Mouse (Mus musculus): ENCODE measurements around the gene Exoc3l. TPM values are rescaled to one million over a fixed set of nuclear protein-coding genes. Genes with fewer than 3 reads are reported as not detected.

Gene Exoc3l
- 10.5 and 12.0 TPM in 2 replicates for polyA plus RNA-seq (2015; fragmentation: Nextera tagmentation; extraction: Ambion mirVana)

- Histone ChIP-seq H3K27ac (ENCODE audit: low read length) (peak within 1 kb of the TSS; percentile 58; the same call in 1 of the 2 replicates), H3K4me1 (ENCODE audit: control insufficient read depth, insufficient read depth, low read length) (peaks cover 23% of the 10 kb centered on the region), H3K9ac (ENCODE audit: low read depth, low read length) (peak within 1 kb of the TSS; percentile 88; the same call in 1 of the 2 replicates), H3K9me3 (replicated peaks; ENCODE audit: control insufficient read depth, low read length, poor library complexity, severe bottlenecking) (no peaks in the 10 kb centered on the region), H3K4me2 (ENCODE audit: low read length) (peak within 1 kb of the TSS; percentile 95), H3K27me3 (ENCODE audit: control insufficient read depth, insufficient read depth, low read depth, low read length) (no peaks in the 10 kb centered on the region), H3K36me3 (ENCODE audit: control insufficient read depth, insufficient read depth, low read length) (peaks cover 5% of the 10 kb centered on the region), H3K4me3 (ENCODE audit: low read depth, low read length) (peak within 1 kb of the TSS; percentile 97; the same call in 1 of the 2 replicates)
- 70% methylated on average over 11 of the region's 11 CpGs for WGBS
- no peak for ATAC-seq
Measured at GRCm38 (mm10) chr8:105295895-105296573, at the start of gene Exoc3l. Gene Exoc3l, minus strand, starts transcription at chr8:105296101.

GRCm38 (mm10) chr8:105345061-105345975 is 49.4 kb upstream of the Exoc3l start:
- Histone ChIP-seq H3K4me3 (ENCODE audit: low read depth, low read length) (no peak overlapping the region), H3K36me3 (ENCODE audit: control insufficient read depth, insufficient read depth, low read length) (no peaks in the 10 kb centered on the region), H3K9me3 (replicated peaks; ENCODE audit: control insufficient read depth, low read length, poor library complexity, severe bottlenecking) (no peaks in the 10 kb centered on the region), H3K9ac (ENCODE audit: low read depth, low read length) (no peak overlapping the region), H3K27me3 (ENCODE audit: control insufficient read depth, insufficient read depth, low read depth, low read length) (peaks cover 12% of the 10 kb centered on the region; the same call in 1 of the 2 replicates), H3K27ac (ENCODE audit: low read length) (no peak overlapping the region), H3K4me2 (ENCODE audit: low read length) (no peak overlapping the region), H3K4me1 (ENCODE audit: control insufficient read depth, insufficient read depth, low read length) (peaks cover 8% of the 10 kb centered on the region; the same call in 1 of the 2 replicates)
- ATAC-seq, result no peak
- 83% methylated on average over 7 of the region's 7 CpGs for WGBS

- H3K27me3 ChIP-seq (ENCODE audit: control insufficient read depth, insufficient read depth, low read depth, low read length), result peaks cover 12% of the 10 kb centered on the region; the same call in 1 of the 2 replicates
- no peaks in the 10 kb centered on the region for H3K9me3 ChIP-seq (replicated peaks; ENCODE audit: control insufficient read depth, low read length, poor library complexity, severe bottlenecking)
- H3K27ac ChIP-seq (ENCODE audit: low read length), result no peak overlapping the region
- 79% methylated on average over 6 of the region's 8 CpGs for WGBS
- H3K4me2 ChIP-seq (ENCODE audit: low read length), result no peak overlapping the region
- no peak overlapping the region for H3K9ac ChIP-seq (ENCODE audit: low read depth, low read length)
- H3K4me1 ChIP-seq (ENCODE audit: control insufficient read depth, insufficient read depth, low read length), result peaks cover 6% of the 10 kb centered on the region; the same call in 1 of the 2 replicates
- no peaks in the 10 kb centered on the region for H3K36me3 ChIP-seq (ENCODE audit: control insufficient read depth, insufficient read depth, low read length)
- no peak overlapping the region for H3K4me3 ChIP-seq (ENCODE audit: low read depth, low read length)
- no peak for ATAC-seq
Measured at GRCm38 (mm10) chr8:105343791-105344574, 48.1 kb upstream of the Exoc3l start.

- Histone ChIP-seq H3K4me3 (ENCODE audit: low read depth, low read length) (no peak overlapping the region), H3K9ac (ENCODE audit: low read depth, low read length) (no peak overlapping the region), H3K36me3 (ENCODE audit: control insufficient read depth, insufficient read depth, low read length) (no peaks in the 10 kb centered on the region), H3K4me1 (ENCODE audit: control insufficient read depth, insufficient read depth, low read length) (peaks cover 6% of the 10 kb centered on the region; the same call in 1 of the 2 replicates), H3K4me2 (ENCODE audit: low read length) (no peak overlapping the region), H3K27me3 (ENCODE audit: control insufficient read depth, insufficient read depth, low read depth, low read length) (peaks cover 12% of the 10 kb centered on the region; the same call in 1 of the 2 replicates), H3K27ac (ENCODE audit: low read length) (no peak overlapping the region), H3K9me3 (replicated peaks; ENCODE audit: control insufficient read depth, low read length, poor library complexity, severe bottlenecking) (no peaks in the 10 kb centered on the region)
- ATAC-seq, result no peak
- WGBS, result 80% methylated on average over 4 of the region's 4 CpGs
Measured at GRCm38 (mm10) chr8:105342768-105343167, 46.9 kb upstream of the Exoc3l start.

- H3K36me3 ChIP-seq (ENCODE audit: control insufficient read depth, insufficient read depth, low read length), result no peaks in the 10 kb centered on the region
- WGBS, result 42% methylated on average over 8 of the region's 8 CpGs
- no peak overlapping the region for H3K9ac ChIP-seq (ENCODE audit: low read depth, low read length)
- H3K27ac ChIP-seq (ENCODE audit: low read length), result no peak overlapping the region
- H3K9me3 ChIP-seq (replicated peaks; ENCODE audit: control insufficient read depth, low read length, poor library complexity, severe bottlenecking), result no peaks in the 10 kb centered on the region
- H3K4me1 ChIP-seq (ENCODE audit: control insufficient read depth, insufficient read depth, low read length), result no peaks in the 10 kb centered on the region
- no peak overlapping the region for H3K4me2 ChIP-seq (ENCODE audit: low read length)
- H3K4me3 ChIP-seq (ENCODE audit: low read depth, low read length), result no peak overlapping the region
- 0 out of 2 replicates have a peak, but pooled peaks cover under 1% of the 10 kb centered on the region for H3K27me3 ChIP-seq (ENCODE audit: control insufficient read depth, insufficient read depth, low read depth, low read length)
- no peak for ATAC-seq
Measured at GRCm38 (mm10) chr8:105341399-105341798, 45.5 kb upstream of the Exoc3l start.

- H3K4me2 ChIP-seq (ENCODE audit: low read length), result no peak overlapping the region
- H3K27me3 ChIP-seq (ENCODE audit: control insufficient read depth, insufficient read depth, low read depth, low read length), result no peaks in the 10 kb centered on the region
- H3K4me1 ChIP-seq (ENCODE audit: control insufficient read depth, insufficient read depth, low read length), result no peaks in the 10 kb centered on the region
- no peaks in the 10 kb centered on the region for H3K36me3 ChIP-seq (ENCODE audit: control insufficient read depth, insufficient read depth, low read length)
- no peak overlapping the region for H3K9ac ChIP-seq (ENCODE audit: low read depth, low read length)
- ATAC-seq, result no peak
- H3K27ac ChIP-seq (ENCODE audit: low read length), result no peak overlapping the region
- 85% methylated on average over 6 of the region's 6 CpGs for WGBS
- H3K9me3 ChIP-seq (replicated peaks; ENCODE audit: control insufficient read depth, low read length, poor library complexity, severe bottlenecking), result no peaks in the 10 kb centered on the region
- no peak overlapping the region for H3K4me3 ChIP-seq (ENCODE audit: low read depth, low read length)
Measured at GRCm38 (mm10) chr8:105339886-105340635, 44.2 kb upstream of the Exoc3l start.

GRCm38 (mm10) chr8:105338992-105339391 is 43.1 kb upstream of the Exoc3l start:
- Histone ChIP-seq H3K4me2 (ENCODE audit: low read length) (no peak overlapping the region), H3K27me3 (ENCODE audit: control insufficient read depth, insufficient read depth, low read depth, low read length) (no peaks in the 10 kb centered on the region), H3K4me3 (ENCODE audit: low read depth, low read length) (no peak overlapping the region), H3K36me3 (ENCODE audit: control insufficient read depth, insufficient read depth, low read length) (peaks cover 5% of the 10 kb centered on the region), H3K4me1 (ENCODE audit: control insufficient read depth, insufficient read depth, low read length) (no peaks in the 10 kb centered on the region), H3K27ac (ENCODE audit: low read length) (no peak overlapping the region), H3K9me3 (replicated peaks; ENCODE audit: control insufficient read depth, low read length, poor library complexity, severe bottlenecking) (no peaks in the 10 kb centered on the region), H3K9ac (ENCODE audit: low read depth, low read length) (no peak overlapping the region)
- ATAC-seq, result no peak
- WGBS, result 62% methylated on average over 4 of the region's 4 CpGs
